Mouse (Mus musculus) testis, adult 2 months (tissue): ENCODE data around the gene Ccm2l. TPM values are rescaled to one million over a fixed set of nuclear protein-coding genes. Genes with fewer than 3 reads are reported as not detected.
A peak's percentile ranks its signal among the peaks of the same experiment; 100 is the strongest.

Experiments
- H3K27ac ChIP-seq: fragments of 200-500 bp; 2 replicates; pipeline ENCODE4 v1.5.1; 2012; ENCODE audit warnings: low read depth, low read length; ENCODE audit not compliant: control insufficient read depth, insufficient read depth
- H3K27me3 ChIP-seq: fragments of 200-500 bp; 2 replicates; pipeline ENCODE4 v1.6.1; 2012; ENCODE audit warnings: mild to moderate bottlenecking, low read length, moderate library complexity; ENCODE audit not compliant: control insufficient read depth, insufficient read depth
- H3K36me3 ChIP-seq: fragments of 200-500 bp; 2 replicates; pipeline ENCODE4 v1.6.1; 2012; ENCODE audit warnings: mild to moderate bottlenecking, low read length; ENCODE audit not compliant: control insufficient read depth, insufficient read depth
- H3K4me1 ChIP-seq: fragments of 200-500 bp; 2 replicates; pipeline ENCODE4 v1.6.1; 2012; ENCODE audit warnings: low read length; ENCODE audit not compliant: control insufficient read depth, insufficient read depth
- H3K4me3 ChIP-seq: fragments of 200-500 bp; 2 replicates; pipeline ENCODE4 v1.5.1; 2012; ENCODE audit warnings: low read depth, mild to moderate bottlenecking, low read length, moderate library complexity, mixed read lengths; ENCODE audit not compliant: control insufficient read depth
- CTCF ChIP-seq: fragments of 200-500 bp; IDR thresholded peaks from 2 replicates; pipeline ENCODE4 v1.5.1; 2012; ENCODE audit warnings: low read depth, mild to moderate bottlenecking, inconsistent platforms, low read length, moderate library complexity; ENCODE audit not compliant: control insufficient read depth, insufficient read depth, insufficient replicate concordance
- POLR2A ChIP-seq: fragments of 200-500 bp; IDR thresholded peaks from 2 replicates; pipeline ENCODE4 v1.6.1; 2012; ENCODE audit warnings: low read depth, mild to moderate bottlenecking, inconsistent platforms, low read length, moderate library complexity; ENCODE audit not compliant: control insufficient read depth
- polyA plus RNA-seq: library from polyadenylated mRNA; depleted of rRNA; stranded (reverse); fragments of >200 nt; gene quantifications from 2 replicates; pipeline ENCODE4 v1.2.3, GENCODE M21; 2012

Gene Ccm2l
- polyA plus RNA-seq, 1 experiment, result 1.4 TPM

DNA sequence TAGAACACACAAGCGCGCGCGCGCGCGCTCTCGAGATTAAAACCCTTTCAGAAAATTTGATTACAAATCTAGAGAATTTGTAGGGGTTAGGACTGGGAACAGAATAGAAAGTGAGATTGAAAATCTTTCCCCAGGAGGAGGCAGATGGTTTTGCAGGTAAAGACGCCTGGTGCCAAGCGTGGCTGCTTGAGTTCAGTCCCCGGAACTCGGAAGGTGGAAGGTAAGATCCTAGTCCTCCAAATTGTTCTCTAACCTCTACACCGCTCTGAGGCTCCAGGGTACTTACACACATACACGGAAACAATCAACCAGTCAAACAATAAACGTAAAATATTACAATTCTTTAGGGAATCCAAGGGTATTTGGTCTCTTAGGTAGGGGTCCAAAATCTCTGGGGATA lies 42.0 kb downstream of the Ccm2l start:
- no peak overlapping the region for H3K27ac ChIP-seq
- H3K36me3 ChIP-seq, result no peaks in the 10 kb centered on the region
- H3K4me1 ChIP-seq, result peaks cover 11% of the 10 kb centered on the region
- H3K4me3 ChIP-seq, result no peak overlapping the region
- H3K27me3 ChIP-seq, result no peaks in the 10 kb centered on the region
- TF ChIP-seq POLR2A (no peak), CTCF (no peak)

GRCm38 (mm10) chr2:153108313-153109264 lies 42.8 kb downstream of the Ccm2l start, which contains the start of gene Hck:
Hck (plus strand) TSS chr2:153108468.
- Histone ChIP-seq H3K36me3 (no peaks in the 10 kb centered on the region), H3K27me3 (no peaks in the 10 kb centered on the region), H3K4me3 (peak within 1 kb of the TSS; percentile 14; the same call in 1 of the 2 replicates), H3K4me1 (peaks cover 11% of the 10 kb centered on the region), H3K27ac (no peak within 1 kb of the TSS)
- no peak for TF ChIP-seq POLR2A
- no peak for TF ChIP-seq CTCF

DNA sequence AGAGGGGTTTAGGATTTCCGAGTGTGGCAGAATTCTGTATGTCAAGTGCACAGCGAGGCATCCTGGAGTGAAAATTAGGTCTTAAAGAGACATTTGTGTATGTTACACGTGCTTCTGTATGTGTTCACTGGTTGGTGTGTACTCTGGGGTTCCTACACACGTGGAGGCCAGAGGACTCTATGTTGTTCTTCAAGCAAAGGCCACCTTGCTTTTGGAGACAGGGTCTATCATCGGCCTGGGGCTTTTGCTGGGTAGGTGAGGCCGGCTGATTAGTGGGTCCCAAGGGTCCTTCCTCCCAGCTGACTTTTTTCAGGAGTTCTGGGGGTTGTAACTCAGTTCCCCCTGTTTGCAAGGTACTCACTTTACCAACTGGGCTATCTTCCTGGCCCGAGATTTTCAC lies 43.8 kb downstream of the Ccm2l start:
- Histone ChIP-seq H3K4me1 (peaks cover 11% of the 10 kb centered on the region), H3K27me3 (no peaks in the 10 kb centered on the region), H3K27ac (no peak overlapping the region), H3K36me3 (no peaks in the 10 kb centered on the region), H3K4me3 (no peak overlapping the region)
- TF ChIP-seq CTCF (no peak), POLR2A (no peak)

DNA sequence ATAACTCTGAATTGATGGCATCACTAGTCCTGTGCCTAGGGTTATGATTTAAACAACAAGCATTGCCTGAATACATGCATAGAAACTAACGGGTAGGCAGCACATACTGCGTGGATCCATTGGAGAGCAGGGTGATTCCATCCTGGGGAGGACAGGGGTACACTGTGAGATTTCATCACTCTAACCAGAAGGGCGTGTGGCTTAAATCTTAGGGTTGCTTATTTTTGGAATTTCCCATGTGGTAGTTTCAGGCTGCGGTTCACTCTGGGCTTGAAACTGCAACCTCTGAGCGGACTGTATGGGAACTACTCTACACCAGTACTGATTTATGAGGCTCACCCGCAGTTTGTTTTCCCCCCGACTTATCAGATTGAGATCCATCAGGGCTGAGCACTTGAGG lies 45.5 kb downstream of the Ccm2l start:
- H3K4me3 ChIP-seq, result no peak overlapping the region
- H3K27ac ChIP-seq, result no peak overlapping the region
- no peak for TF ChIP-seq CTCF
- no peak for TF ChIP-seq POLR2A
- no peaks in the 10 kb centered on the region for H3K36me3 ChIP-seq
- H3K27me3 ChIP-seq, result no peaks in the 10 kb centered on the region
- H3K4me1 ChIP-seq, result peaks cover 11% of the 10 kb centered on the region

GRCm38 (mm10) chr2:153115679-153116081 lies 49.9 kb downstream of the Ccm2l start:
- no peak overlapping the region for H3K4me3 ChIP-seq
- TF ChIP-seq POLR2A (no peak), CTCF (no peak)
- no peaks in the 10 kb centered on the region for H3K27me3 ChIP-seq
- no peak overlapping the region for H3K27ac ChIP-seq
- no peaks in the 10 kb centered on the region for H3K4me1 ChIP-seq
- H3K36me3 ChIP-seq, result no peaks in the 10 kb centered on the region

- no peak overlapping the region for H3K4me3 ChIP-seq
- no peak overlapping the region for H3K27ac ChIP-seq
- TF ChIP-seq POLR2A, result no peak
- TF ChIP-seq CTCF, result no peak
- H3K36me3 ChIP-seq, result no peaks in the 10 kb centered on the region
- no peaks in the 10 kb centered on the region for H3K4me1 ChIP-seq
- no peaks in the 10 kb centered on the region for H3K27me3 ChIP-seq
Measured at GRCm38 (mm10) chr2:153117051-153117486, 51.3 kb downstream of the Ccm2l start.

DNA sequence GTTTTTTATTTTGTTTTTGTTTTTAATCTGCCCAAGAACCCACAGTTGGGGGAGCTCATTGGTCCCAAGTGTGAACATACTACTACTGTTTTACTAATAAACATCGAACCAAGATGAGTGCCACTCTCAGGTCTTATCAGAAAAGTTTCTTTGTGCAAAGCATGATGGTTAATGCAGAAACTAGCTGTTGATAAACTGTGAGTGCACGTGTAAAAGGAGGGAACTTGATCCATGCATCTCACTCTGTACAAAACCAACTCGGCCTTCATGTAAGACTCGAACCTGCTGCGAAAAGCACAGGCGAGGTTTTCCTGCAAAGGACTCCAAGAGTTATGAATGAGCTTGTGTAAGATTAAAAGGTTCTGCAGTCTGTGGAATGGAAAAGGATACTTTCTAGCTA lies 53.7 kb downstream of the Ccm2l start:
- Histone ChIP-seq H3K36me3 (no peaks in the 10 kb centered on the region), H3K4me3 (no peak overlapping the region), H3K27me3 (no peaks in the 10 kb centered on the region), H3K4me1 (no peaks in the 10 kb centered on the region), H3K27ac (no peak overlapping the region)
- TF ChIP-seq CTCF (no peak), POLR2A (no peak)
